Mouse (Mus musculus): ENCODE results near the gene Sh3pxd2b. TPM values are rescaled to one million over a fixed set of nuclear protein-coding genes. Genes with fewer than 3 reads are reported as not detected.

Gene Sh3pxd2b
- polyA plus RNA-seq, 1 experiment from 2014 or later, result 28.8 TPM

DNA sequence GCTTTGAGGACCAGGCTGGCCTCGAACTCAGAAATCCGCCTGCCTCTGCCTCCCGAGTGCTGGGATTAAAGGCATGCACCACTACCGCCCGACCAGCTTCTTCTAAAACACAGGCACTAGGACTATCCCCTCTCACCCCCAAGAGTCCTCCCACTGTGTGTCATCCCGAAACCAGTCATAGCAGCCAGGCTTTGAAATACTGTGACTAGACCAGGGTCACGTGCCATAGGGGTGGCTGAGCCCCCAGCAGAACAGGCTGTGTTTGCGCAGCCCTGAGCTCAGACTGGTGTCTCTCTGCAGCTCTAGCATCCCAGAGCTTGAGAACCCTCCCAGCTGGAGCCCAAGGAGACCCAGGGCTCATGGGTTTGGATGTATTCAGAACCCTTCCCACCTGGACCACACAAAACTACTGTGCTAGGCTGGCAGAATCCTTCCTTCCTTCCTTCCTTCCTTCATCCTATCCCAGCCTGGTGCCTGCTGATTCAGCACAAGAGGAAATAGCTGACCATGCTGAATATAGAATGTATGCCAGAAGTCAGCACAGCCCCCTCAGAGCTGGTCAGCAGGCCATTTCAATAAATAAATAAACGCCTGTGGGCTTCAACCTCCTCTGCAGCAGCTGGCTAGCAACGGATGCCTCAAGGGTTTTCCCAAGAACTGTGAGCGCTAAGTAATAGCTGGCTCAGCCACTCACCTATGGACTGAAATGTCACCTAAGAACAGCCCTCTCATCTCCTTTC is 62.4 kb downstream of the Sh3pxd2b start:
- no peak overlapping the region for H3K4me3 ChIP-seq
- no peak overlapping the region for H3K4me2 ChIP-seq (replicated peaks)
- H3K27ac ChIP-seq, result no peak overlapping the region
- H3K27me3 ChIP-seq, result no peaks in the 10 kb centered on the region
- peaks cover 66% of the 10 kb centered on the region for H3K36me3 ChIP-seq
- no peak for ATAC-seq (ENCODE audit: insufficient number of reproducible peaks, insufficient read depth, low FRiP score, low TSS enrichment)
- H3K9me3 ChIP-seq, result no peaks in the 10 kb centered on the region
- no peak overlapping the region for H3K9ac ChIP-seq
- peaks cover 3% of the 10 kb centered on the region; the same call in 1 of the 2 replicates for H3K4me1 ChIP-seq
- 88% methylated on average over 11 of the region's 11 CpGs for WGBS

DNA sequence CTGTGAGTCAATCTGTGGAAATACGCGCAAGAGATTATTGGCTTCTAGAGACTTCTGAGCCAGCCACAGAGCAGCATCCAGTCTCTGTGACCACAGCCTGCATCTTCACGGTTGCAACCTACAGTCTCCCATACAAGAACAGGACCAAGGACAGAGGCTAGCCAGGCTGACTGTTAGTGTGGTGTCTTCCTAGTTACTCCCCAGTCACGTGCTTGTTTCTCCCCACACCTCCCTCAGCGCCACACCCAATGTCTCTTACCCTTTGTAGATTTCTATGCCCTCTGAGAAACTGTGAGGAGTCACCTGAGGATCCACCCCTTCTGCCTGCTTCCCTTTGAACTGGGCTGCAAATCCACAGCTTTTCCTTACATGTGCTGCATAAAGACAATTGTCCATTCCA is 72.4 kb downstream of the Sh3pxd2b start:
- H3K4me3 ChIP-seq, result no peak overlapping the region
- H3K27me3 ChIP-seq, result no peaks in the 10 kb centered on the region
- H3K4me1 ChIP-seq, result no peaks in the 10 kb centered on the region; the same call in 1 of the 2 replicates
- no peak overlapping the region for H3K4me2 ChIP-seq (replicated peaks)
- WGBS, result 79% methylated on average over 5 of the region's 5 CpGs
- H3K9me3 ChIP-seq, result no peaks in the 10 kb centered on the region
- H3K27ac ChIP-seq, result no peak overlapping the region
- H3K36me3 ChIP-seq, result peaks cover 94% of the 10 kb centered on the region
- H3K9ac ChIP-seq, result no peak overlapping the region
- no peak for ATAC-seq (ENCODE audit: insufficient number of reproducible peaks, insufficient read depth, low FRiP score, low TSS enrichment)

DNA sequence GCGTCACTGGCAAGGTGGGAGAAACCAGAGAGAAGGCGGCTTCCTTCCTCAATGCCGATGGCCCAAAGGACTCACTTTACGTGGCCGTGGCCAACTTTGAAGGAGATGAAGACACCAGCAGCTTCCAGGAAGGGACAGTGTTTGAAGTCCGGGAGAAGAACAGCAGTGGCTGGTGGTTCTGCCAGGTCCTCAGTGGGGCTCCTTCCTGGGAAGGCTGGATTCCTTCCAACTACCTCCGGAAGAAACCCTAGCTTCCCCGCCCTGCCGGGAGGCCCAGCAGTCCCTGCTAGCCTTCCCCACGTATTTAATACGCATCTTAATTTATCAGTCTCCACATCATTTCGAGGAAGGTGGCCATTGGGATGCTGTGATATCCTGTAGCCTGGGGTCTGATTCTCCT is 75.7 kb downstream of the Sh3pxd2b start:
- ATAC-seq (ENCODE audit: insufficient number of reproducible peaks, insufficient read depth, low FRiP score, low TSS enrichment), result no peak
- Histone ChIP-seq H3K4me3 (no peak overlapping the region), H3K27me3 (no peaks in the 10 kb centered on the region), H3K27ac (no peak overlapping the region), H3K9me3 (no peaks in the 10 kb centered on the region), H3K4me1 (no peaks in the 10 kb centered on the region; the same call in 1 of the 2 replicates), H3K36me3 (peaks cover 68% of the 10 kb centered on the region), H3K4me2 (replicated peaks) (no peak overlapping the region), H3K9ac (no peak overlapping the region)
- 88% methylated on average over 12 of the region's 12 CpGs for WGBS

DNA sequence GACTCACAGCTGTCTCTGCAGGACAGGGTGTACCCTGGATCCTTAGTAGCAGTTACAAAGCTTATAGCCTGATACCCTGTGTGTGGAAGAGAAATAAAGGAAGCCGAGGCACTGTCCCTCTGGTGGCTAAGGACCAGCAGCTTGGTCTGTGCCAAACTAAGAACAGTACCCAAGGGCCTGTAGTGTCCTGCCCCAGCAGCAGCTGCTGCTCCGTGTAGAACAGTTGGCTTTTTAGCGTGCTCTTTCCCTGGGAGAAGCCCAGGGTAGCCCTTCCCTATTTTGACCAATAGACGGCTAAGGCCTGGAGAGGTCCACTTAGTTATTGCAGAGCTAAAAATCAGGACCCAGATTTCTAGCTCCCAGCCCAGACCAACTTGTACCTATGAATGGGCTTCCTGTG is 77.0 kb downstream of the Sh3pxd2b start:
- no peaks in the 10 kb centered on the region for H3K27me3 ChIP-seq
- no peak for ATAC-seq (ENCODE audit: insufficient number of reproducible peaks, insufficient read depth, low FRiP score, low TSS enrichment)
- no peak overlapping the region for H3K4me2 ChIP-seq (replicated peaks)
- H3K9me3 ChIP-seq, result no peaks in the 10 kb centered on the region
- 78% methylated on average over 4 of the region's 4 CpGs for WGBS
- H3K4me1 ChIP-seq, result no peaks in the 10 kb centered on the region; the same call in 1 of the 2 replicates
- no peak overlapping the region for H3K9ac ChIP-seq
- H3K36me3 ChIP-seq, result peaks cover 62% of the 10 kb centered on the region
- H3K4me3 ChIP-seq, result no peak overlapping the region
- no peak overlapping the region for H3K27ac ChIP-seq

DNA sequence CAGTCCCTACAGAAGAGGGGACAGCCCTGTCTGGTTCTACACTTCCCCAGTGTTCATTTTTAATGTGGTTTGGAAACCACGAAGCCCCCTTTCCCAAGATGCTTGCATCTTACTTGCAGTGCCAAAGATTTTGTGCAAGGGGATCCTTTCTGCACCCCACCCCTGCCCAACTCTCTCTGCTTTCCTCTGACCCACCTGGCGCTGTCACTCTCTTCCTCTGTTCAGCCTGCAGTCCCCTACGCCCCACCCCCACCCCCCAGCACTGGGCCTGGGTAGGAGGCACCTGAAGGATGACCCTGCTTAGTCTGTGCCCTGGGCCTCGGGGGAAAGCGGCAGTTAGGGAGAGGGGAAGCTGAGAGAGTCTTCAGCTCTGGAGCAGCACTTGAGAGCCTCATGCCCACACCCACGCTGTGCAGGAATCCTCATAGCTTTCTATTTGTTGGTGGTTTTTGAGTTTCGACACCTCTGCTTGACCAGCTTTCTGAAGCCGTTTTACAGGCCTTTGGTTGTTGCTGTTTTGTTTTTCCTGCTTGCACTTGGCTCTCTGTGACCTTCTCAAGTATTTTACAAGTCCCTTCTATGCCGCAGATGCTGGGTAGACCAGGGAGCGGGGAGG is 77.5 kb downstream of the Sh3pxd2b start:
- H3K36me3 ChIP-seq, result peaks cover 56% of the 10 kb centered on the region
- 79% methylated on average over 10 of the region's 10 CpGs for WGBS

DNA sequence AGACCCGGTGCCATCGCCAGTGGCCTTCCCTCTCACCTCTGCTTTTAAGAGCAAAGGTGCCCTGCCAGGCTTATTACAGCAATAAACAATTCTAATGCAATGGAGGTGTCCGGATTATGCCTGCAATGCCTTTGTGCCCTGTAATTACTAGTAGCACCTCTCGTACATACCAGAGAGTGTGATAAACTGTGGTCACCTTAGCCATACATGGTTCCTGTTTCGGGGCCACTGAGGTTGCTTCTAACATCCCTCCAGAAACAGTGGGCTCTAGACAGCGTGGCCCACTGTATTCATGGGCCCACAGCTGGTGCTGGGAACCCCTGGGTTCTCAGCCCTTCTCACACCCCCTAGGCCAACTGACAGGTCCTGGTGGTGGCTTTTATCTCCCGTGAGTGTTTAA is 79.9 kb downstream of the Sh3pxd2b start:
- 84% methylated on average over 7 of the region's 7 CpGs for WGBS
- H3K27ac ChIP-seq, result no peak overlapping the region
- H3K9ac ChIP-seq, result no peak overlapping the region
- H3K4me3 ChIP-seq, result no peak overlapping the region
- no peaks in the 10 kb centered on the region for H3K9me3 ChIP-seq
- peaks cover 32% of the 10 kb centered on the region for H3K36me3 ChIP-seq
- no peak overlapping the region for H3K4me2 ChIP-seq (replicated peaks)
- no peaks in the 10 kb centered on the region; the same call in 1 of the 2 replicates for H3K4me1 ChIP-seq
- no peak for ATAC-seq (ENCODE audit: insufficient number of reproducible peaks, insufficient read depth, low FRiP score, low TSS enrichment)
- no peaks in the 10 kb centered on the region for H3K27me3 ChIP-seq

More for the DNA sequence above, 77.5 kb downstream of the Sh3pxd2b start:
- no peak for ATAC-seq (ENCODE audit: insufficient number of reproducible peaks, insufficient read depth, low FRiP score, low TSS enrichment)
- H3K4me2 ChIP-seq (replicated peaks), result no peak overlapping the region
- no peaks in the 10 kb centered on the region; the same call in 1 of the 2 replicates for H3K4me1 ChIP-seq
- no peaks in the 10 kb centered on the region for H3K9me3 ChIP-seq
- H3K4me3 ChIP-seq, result no peak overlapping the region
- H3K27me3 ChIP-seq, result no peaks in the 10 kb centered on the region
- H3K27ac ChIP-seq, result no peak overlapping the region
- H3K9ac ChIP-seq, result no peak overlapping the region

DNA sequence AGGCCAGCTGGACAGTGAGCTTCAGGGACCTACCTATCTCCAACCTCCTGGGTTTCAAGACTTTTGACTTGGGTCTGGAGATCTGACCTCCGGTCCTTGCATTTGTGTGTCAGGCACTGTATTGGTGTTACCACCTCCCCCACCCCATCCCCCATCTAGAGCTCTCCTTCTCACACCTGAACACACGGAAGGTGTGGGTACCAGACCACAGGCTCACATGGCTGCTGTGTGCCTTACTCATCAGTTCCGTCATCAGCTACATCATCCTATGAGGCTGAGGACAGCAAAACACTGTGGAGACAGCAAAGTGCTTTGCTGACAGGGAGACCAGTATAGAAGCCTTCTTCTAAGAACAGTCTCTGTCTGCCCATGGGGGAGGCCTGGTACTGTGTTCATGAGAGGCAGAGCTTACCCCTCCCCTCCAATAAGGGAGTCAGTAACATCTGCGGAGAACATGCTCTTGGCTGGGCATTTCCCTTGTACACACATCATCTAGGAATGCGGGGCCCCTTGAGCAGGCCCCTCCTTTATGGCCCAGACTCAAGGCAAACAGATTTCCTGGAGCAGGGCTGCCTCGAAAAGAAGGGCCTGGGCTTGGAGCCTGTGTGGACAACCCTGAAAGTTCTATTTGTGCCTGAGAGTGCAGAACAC is 87.9 kb downstream of the Sh3pxd2b start:
- no peak overlapping the region for H3K9ac ChIP-seq
- no peak overlapping the region for H3K4me2 ChIP-seq (replicated peaks)
- no peak overlapping the region for H3K4me3 ChIP-seq
- no peaks in the 10 kb centered on the region for H3K36me3 ChIP-seq
- 51% methylated on average over 6 of the region's 6 CpGs for WGBS
- H3K9me3 ChIP-seq, result no peaks in the 10 kb centered on the region
- peak overlapping the region; percentile 64; the same call in 1 of the 2 replicates for H3K27ac ChIP-seq
- peaks cover 6% of the 10 kb centered on the region; the same call in 1 of the 2 replicates for H3K4me1 ChIP-seq
- no peaks in the 10 kb centered on the region for H3K27me3 ChIP-seq
- peak; percentile 64 for ATAC-seq (ENCODE audit: insufficient number of reproducible peaks, insufficient read depth, low FRiP score, low TSS enrichment)

DNA sequence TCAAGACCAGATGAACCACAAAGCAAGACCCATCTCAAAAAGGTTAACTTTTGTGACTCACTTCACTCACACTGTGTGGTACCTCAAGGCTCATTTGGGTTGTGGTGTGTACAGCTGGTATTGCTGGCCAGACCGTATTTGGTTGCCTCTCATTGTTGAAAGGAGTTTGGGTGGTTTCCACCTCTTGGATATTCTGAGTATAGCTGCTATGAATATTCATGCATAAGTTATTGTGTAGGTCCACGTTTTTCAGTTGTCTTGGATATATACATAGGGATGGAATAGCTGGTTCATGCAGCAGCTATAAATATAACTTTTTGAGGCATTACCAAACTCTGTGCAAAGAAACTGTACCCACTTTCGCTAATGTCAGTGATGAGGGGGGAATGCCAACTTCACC is 95.0 kb downstream of the Sh3pxd2b start:
- no peak overlapping the region for H3K27ac ChIP-seq
- no peaks in the 10 kb centered on the region for H3K27me3 ChIP-seq
- no peaks in the 10 kb centered on the region for H3K9me3 ChIP-seq
- no peak overlapping the region for H3K4me3 ChIP-seq
- ATAC-seq (ENCODE audit: insufficient number of reproducible peaks, insufficient read depth, low FRiP score, low TSS enrichment), result no peak
- no peak overlapping the region for H3K4me2 ChIP-seq (replicated peaks)
- no peak overlapping the region for H3K9ac ChIP-seq
- H3K4me1 ChIP-seq, result no peaks in the 10 kb centered on the region
- WGBS, result 79% methylated on average over 3 of the region's 3 CpGs
- no peaks in the 10 kb centered on the region for H3K36me3 ChIP-seq

DNA sequence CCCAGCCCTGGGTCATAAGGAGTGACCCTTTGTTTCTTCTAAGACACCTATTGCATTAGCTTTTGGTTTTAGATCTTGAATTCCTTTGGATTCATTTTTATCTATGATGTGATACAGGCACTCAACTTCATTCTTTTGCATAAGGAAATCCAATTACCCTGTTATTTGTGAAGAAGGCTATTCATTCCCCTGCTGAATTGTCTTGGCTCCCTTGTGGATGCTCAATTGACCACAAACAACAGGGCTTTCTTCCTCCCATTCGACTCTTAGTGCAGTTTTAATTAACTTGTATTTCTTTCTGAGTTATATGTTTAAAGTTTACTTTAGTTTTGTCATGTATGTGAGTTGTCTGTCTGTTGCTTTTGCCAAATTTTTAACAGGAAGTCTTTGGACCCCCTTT is 96.6 kb downstream of the Sh3pxd2b start:
- H3K4me1 ChIP-seq, result no peaks in the 10 kb centered on the region
- H3K36me3 ChIP-seq, result no peaks in the 10 kb centered on the region
- WGBS, result 28% methylated on average over 1 of the region's 1 CpGs
- ATAC-seq (ENCODE audit: insufficient number of reproducible peaks, insufficient read depth, low FRiP score, low TSS enrichment), result no peak
- no peak overlapping the region for H3K9ac ChIP-seq
- no peak overlapping the region for H3K4me3 ChIP-seq
- H3K27ac ChIP-seq, result no peak overlapping the region
- H3K9me3 ChIP-seq, result no peaks in the 10 kb centered on the region
- no peak overlapping the region for H3K4me2 ChIP-seq (replicated peaks)
- no peaks in the 10 kb centered on the region for H3K27me3 ChIP-seq

DNA sequence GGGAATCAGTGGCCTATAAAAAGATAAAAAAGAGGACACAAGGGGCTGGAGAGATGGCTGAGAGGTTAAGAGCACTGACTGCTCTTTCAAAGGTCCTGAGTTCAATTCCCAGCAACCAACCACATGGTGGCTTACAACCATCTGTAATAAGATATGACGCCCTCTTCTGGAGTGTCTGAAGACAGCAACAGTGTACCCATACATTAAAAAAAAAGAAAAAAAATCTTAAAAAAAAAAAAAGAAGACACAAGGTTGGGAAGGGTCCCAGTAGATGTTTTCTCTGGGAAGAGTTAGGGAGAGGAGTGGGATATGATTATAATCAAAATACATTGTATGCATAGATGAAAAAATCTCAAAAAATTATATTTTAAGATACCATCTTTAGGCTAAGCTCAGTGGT is 97.5 kb downstream of the Sh3pxd2b start:
- 65% methylated on average over 1 of the region's 1 CpGs for WGBS
- H3K9me3 ChIP-seq, result no peaks in the 10 kb centered on the region
- H3K4me1 ChIP-seq, result no peaks in the 10 kb centered on the region
- H3K27ac ChIP-seq, result no peak overlapping the region
- H3K4me3 ChIP-seq, result no peak overlapping the region
- ATAC-seq (ENCODE audit: insufficient number of reproducible peaks, insufficient read depth, low FRiP score, low TSS enrichment), result no peak
- no peak overlapping the region for H3K4me2 ChIP-seq (replicated peaks)
- H3K27me3 ChIP-seq, result no peaks in the 10 kb centered on the region
- no peak overlapping the region for H3K9ac ChIP-seq
- H3K36me3 ChIP-seq, result no peaks in the 10 kb centered on the region

DNA sequence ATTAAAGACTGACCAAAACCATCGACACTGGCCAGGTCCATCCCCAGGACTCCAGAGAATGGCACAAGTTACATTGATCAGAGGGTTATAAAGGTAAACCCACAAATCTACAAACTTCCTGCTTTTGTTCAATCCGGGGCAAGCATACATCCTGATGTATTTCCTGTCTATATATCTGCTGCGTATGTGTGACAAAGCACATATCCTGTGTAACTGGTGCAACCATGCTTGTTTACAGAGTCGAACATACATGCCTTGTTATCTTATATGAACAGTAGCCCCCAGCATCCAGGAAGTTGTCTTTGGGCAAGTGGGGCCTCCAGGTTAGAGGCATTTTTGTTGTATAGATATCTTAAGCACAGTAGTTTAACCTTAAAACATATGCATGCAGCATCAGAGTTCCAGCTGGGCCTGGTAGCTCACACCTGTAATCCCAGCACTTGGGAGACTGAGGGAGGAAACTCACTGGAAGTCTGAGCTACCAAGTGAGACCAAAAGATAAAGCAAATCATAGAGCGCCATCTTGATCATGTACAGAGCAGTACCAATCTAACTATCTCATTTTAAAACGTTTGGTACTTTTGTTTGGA is 98.1 kb downstream of the Sh3pxd2b start:
- no peak overlapping the region for H3K4me2 ChIP-seq (replicated peaks)
- no peak for ATAC-seq (ENCODE audit: insufficient number of reproducible peaks, insufficient read depth, low FRiP score, low TSS enrichment)
- no peak overlapping the region for H3K27ac ChIP-seq
- H3K4me3 ChIP-seq, result no peak overlapping the region
- H3K4me1 ChIP-seq, result no peaks in the 10 kb centered on the region
- H3K9ac ChIP-seq, result no peak overlapping the region
- 74% methylated on average over 6 of the region's 6 CpGs for WGBS
- no peaks in the 10 kb centered on the region for H3K27me3 ChIP-seq
- H3K9me3 ChIP-seq, result no peaks in the 10 kb centered on the region
- no peaks in the 10 kb centered on the region for H3K36me3 ChIP-seq
